Mouse (Mus musculus): Measurements from ENCODE around the gene Wnt9a. TPM values are rescaled to one million over a fixed set of nuclear protein-coding genes. Genes with fewer than 3 reads are reported as not detected.

The Wnt9a gene
- total RNA-seq, 2 experiments from 2014 or later: 14.6 to 24.0 TPM

DNA sequence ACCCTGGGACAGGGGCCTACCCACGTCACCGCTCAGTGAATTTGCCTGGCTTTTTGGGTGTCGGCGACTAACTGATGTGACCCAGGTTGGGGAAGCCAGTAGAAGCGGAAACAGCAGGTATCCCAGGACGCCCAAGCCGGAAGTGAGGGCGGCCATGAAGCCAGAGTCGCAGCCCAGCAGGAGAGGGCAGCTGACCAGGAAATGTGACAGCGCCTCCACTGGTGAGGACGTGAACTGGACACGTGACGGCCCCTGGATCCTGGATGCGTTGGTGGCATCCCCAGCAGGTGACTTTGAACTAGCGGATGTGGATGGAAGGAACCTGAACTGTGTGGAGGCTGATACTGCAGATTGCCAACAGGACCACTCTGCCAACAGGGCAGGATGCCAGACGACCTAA, 68.7 kb downstream of the Wnt9a start, which contains the start of gene Prss38:
TSS of gene Prss38 (minus strand) at position 183 of the 400 bp plus-strand sequence.
- intact Hi-C loops (cut with DNase I): no loop called here

DNA sequence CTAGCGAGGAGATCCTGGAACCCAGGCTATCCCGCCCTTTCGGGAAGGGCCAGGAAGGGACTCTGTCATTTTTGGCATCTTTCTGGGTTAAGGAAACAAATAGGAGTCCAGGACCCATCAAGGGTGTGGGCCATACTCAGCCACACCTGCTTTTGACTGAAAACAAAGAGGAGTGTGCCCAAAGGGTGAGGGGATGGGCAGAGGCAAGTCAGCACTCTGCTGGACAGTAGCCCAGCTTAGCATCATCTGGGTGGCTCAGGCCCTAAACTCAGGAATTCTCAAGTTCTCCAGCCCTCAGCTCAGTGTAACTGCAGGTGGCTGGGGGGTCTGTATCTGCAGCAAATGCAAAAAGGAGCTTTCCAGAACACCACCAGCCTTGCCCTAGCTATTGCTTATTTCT, 71.3 kb downstream of the Wnt9a start:
- intact Hi-C loops (cut with DNase I): no loop called here
- DNase-seq (ENCODE audit: low spot score in 2 of 2): no peak

More for the DNA sequence above, 68.7 kb downstream of the Wnt9a start, which contains the start of gene Prss38:
- DNase-seq (ENCODE audit: low spot score in 2 of 2): no peak

DNA sequence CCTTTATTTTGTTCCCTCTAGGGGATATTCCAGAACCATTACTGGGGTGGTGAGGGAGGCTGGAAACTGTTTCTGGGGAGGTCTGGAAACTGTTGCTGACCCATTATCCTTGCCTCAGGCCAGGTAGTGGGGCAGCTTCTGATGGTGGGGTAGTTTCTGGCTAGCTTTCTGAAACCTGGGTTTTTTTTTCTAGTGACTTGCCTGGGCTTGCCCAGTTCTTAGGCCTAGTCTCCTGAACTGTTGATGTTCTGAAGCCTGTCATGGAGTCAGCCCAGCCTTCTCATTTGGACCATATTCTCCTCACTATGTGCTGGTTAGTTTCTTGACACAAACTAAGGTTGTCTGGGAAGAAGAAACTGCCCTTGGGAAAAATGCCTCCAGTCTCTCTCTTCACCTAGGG, 72.8 kb downstream of the Wnt9a start:
- DNase-seq (ENCODE audit: low spot score in 2 of 2): no peak
- intact Hi-C loops (cut with DNase I): no loop called here

Small RNAs within 50 kb of the gene (microRNA-seq; reads per million reads assigned to microRNA genes)
- gene Gm24756: not detected

Other genes with a start within 250 kb of the Wnt9a start
- gene Obscn, start 170.5 kb upstream of the Wnt9a start, total RNA-seq (2021): 1 to 10 TPM; 2.4 to 2.7 TPM
- 1 to 10 TPM; 6.8 to 7.8 TPM for gene Iba57, start 143.2 kb upstream of the Wnt9a start, total RNA-seq (2021)
- 10 to 100 TPM; 10.1 to 17.5 TPM for gene Gjc2, start 123.7 kb upstream of the Wnt9a start, total RNA-seq (2021)
- 100 to 1,000 TPM; 128 to 152 TPM for gene Guk1, start 114.7 kb upstream of the Wnt9a start, total RNA-seq (2021)
- 10 to 100 TPM; 33.5 to 39.2 TPM for gene Mrpl55, start 104.4 kb upstream of the Wnt9a start, total RNA-seq (2021)
- 10 to 100 TPM; 19.2 to 20.2 TPM for gene 2310033P09Rik, start 98.6 kb upstream of the Wnt9a start, total RNA-seq (2021)
- 100 to 1,000 TPM; 415 to 451 TPM for gene Arf1, start 78.7 kb upstream of the Wnt9a start, total RNA-seq (2021)
- gene Wnt3a, start 16.2 kb upstream of the Wnt9a start, total RNA-seq (2021): not detected
- gene Prss38, start 68.7 kb downstream of the Wnt9a start, total RNA-seq (2021): not detected
- 10 to 100 TPM; 28.5 TPM for gene Jmjd4, start 143.1 kb downstream of the Wnt9a start, total RNA-seq (2021)
- gene Snap47, start 144.3 kb downstream of the Wnt9a start, total RNA-seq (2021): 100 to 1,000 TPM; 375 to 429 TPM
- 1 to 10 TPM; 3.9 to 4.8 TPM for gene Zfp867, start 165.5 kb downstream of the Wnt9a start, total RNA-seq (2021)
- 1 to 10 TPM; 8.8 to 9.9 TPM for gene Zkscan17, start 219.8 kb downstream of the Wnt9a start, total RNA-seq (2021)
- under 1 TPM; 0.77 to 0.89 TPM for gene Nlrp3, start 234.6 kb downstream of the Wnt9a start, total RNA-seq (2021)